Mouse (Mus musculus): Measurements from ENCODE around the gene A730061H03Rik. TPM values are rescaled to one million over a fixed set of nuclear protein-coding genes. Genes with fewer than 3 reads are reported as not detected.

Gene A730061H03Rik
- polyA plus RNA-seq (2015; fragmentation: Illumina TruSeq; extraction: RNeasy Lipid Tissue Mini Kit (QIAGEN cat#74804); ENCODE audit: low read depth, low replicate concordance): not detected

GRCm38 (mm10) chr14:55560202-55561073, at the start of gene A730061H03Rik:
Gene A730061H03Rik (minus strand): TSS chr14:55560406.

GRCm38 (mm10) chr14:55603271-55603632, 43.0 kb upstream of the A730061H03Rik start, which contains the start of gene Irf9:
Gene Irf9 (plus strand): TSS chr14:55603571.

GRCm38 (mm10) chr14:55591331-55591891, 31.2 kb upstream of the A730061H03Rik start, which contains the start of gene Rnf31:
Gene Rnf31 (plus strand): TSS chr14:55591708.

GRCm38 (mm10) chr14:55590748-55591330, 30.6 kb upstream of the A730061H03Rik start, which contains the start of gene Psme2:
Gene Psme2 (minus strand): TSS chr14:55591113.

GRCm38 (mm10) chr14:55584702-55585565, 24.7 kb upstream of the A730061H03Rik start, which contains the start of gene Emc9:
Gene Emc9 (minus strand): TSS chr14:55585302.

GRCm38 (mm10) chr14:55577871-55578667, 17.9 kb upstream of the A730061H03Rik start, which contains the start of gene Psme1:
Gene Psme1 (plus strand): TSS chr14:55578123.

GRCm38 (mm10) chr14:55575302-55575701, 15.1 kb upstream of the A730061H03Rik start, which contains the start of gene Fitm1:
Gene Fitm1 (plus strand): TSS chr14:55575617.

GRCm38 (mm10) chr14:55559799-55560201, 406 bp downstream of the A730061H03Rik start, which contains the start of gene Dcaf11:
Gene Dcaf11 (plus strand): TSS chr14:55560006.

GRCm38 (mm10) chr14:55540067-55540786, 20.0 kb downstream of the A730061H03Rik start, which contains the start of gene Pck2:
Gene Pck2 (plus strand): TSS chr14:55540266.

GRCm38 (mm10) chr14:55524785-55525184, 35.4 kb downstream of the A730061H03Rik start, which contains the start of gene Nrl:
Gene Nrl (minus strand): TSS chr14:55524981.

GRCm38 (mm10) chr14:55510125-55510731, 50.0 kb downstream of the A730061H03Rik start, which contains the start of gene Cpne6:
Gene Cpne6 (plus strand): TSS chr14:55510445.

Other genes starting within 250 kb of the A730061H03Rik start
- 22.7 TPM for gene Dhrs4, start 81.6 kb downstream of the A730061H03Rik start, polyA plus RNA-seq (2015; fragmentation: Illumina TruSeq; extraction: RNeasy Lipid Tissue Mini Kit (QIAGEN cat#74804); ENCODE audit: low read depth, low replicate concordance)
- 27.2 TPM for gene Carmil3, start 69.8 kb downstream of the A730061H03Rik start, polyA plus RNA-seq (2015; fragmentation: Illumina TruSeq; extraction: RNeasy Lipid Tissue Mini Kit (QIAGEN cat#74804); ENCODE audit: low read depth, low replicate concordance)
- 132 TPM for gene Cpne6, start 50.0 kb downstream of the A730061H03Rik start, polyA plus RNA-seq (2015; fragmentation: Illumina TruSeq; extraction: RNeasy Lipid Tissue Mini Kit (QIAGEN cat#74804); ENCODE audit: low read depth, low replicate concordance)
- 0.31 TPM for gene Nrl, start 35.4 kb downstream of the A730061H03Rik start, polyA plus RNA-seq (2015; fragmentation: Illumina TruSeq; extraction: RNeasy Lipid Tissue Mini Kit (QIAGEN cat#74804); ENCODE audit: low read depth, low replicate concordance)
- 19.9 TPM for gene Pck2, start 20.1 kb downstream of the A730061H03Rik start, polyA plus RNA-seq (2015; fragmentation: Illumina TruSeq; extraction: RNeasy Lipid Tissue Mini Kit (QIAGEN cat#74804); ENCODE audit: low read depth, low replicate concordance)
- 92.2 TPM for gene Dcaf11, start 400 bp downstream of the A730061H03Rik start, polyA plus RNA-seq (2015; fragmentation: Illumina TruSeq; extraction: RNeasy Lipid Tissue Mini Kit (QIAGEN cat#74804); ENCODE audit: low read depth, low replicate concordance)
- gene Fitm1, start 15.2 kb upstream of the A730061H03Rik start, polyA plus RNA-seq (2015; fragmentation: Illumina TruSeq; extraction: RNeasy Lipid Tissue Mini Kit (QIAGEN cat#74804); ENCODE audit: low read depth, low replicate concordance): not detected
- 73.4 TPM for gene Psme1, start 17.7 kb upstream of the A730061H03Rik start, polyA plus RNA-seq (2015; fragmentation: Illumina TruSeq; extraction: RNeasy Lipid Tissue Mini Kit (QIAGEN cat#74804); ENCODE audit: low read depth, low replicate concordance)
- gene Emc9, start 24.9 kb upstream of the A730061H03Rik start, polyA plus RNA-seq (2015; fragmentation: Illumina TruSeq; extraction: RNeasy Lipid Tissue Mini Kit (QIAGEN cat#74804); ENCODE audit: low read depth, low replicate concordance): 54.3 TPM
- gene Psme2, start 30.7 kb upstream of the A730061H03Rik start, polyA plus RNA-seq (2015; fragmentation: Illumina TruSeq; extraction: RNeasy Lipid Tissue Mini Kit (QIAGEN cat#74804); ENCODE audit: low read depth, low replicate concordance): 78.9 TPM
- gene Rnf31, start 31.3 kb upstream of the A730061H03Rik start, polyA plus RNA-seq (2015; fragmentation: Illumina TruSeq; extraction: RNeasy Lipid Tissue Mini Kit (QIAGEN cat#74804); ENCODE audit: low read depth, low replicate concordance): 18.8 TPM
- gene Irf9, start 43.2 kb upstream of the A730061H03Rik start, polyA plus RNA-seq (2015; fragmentation: Illumina TruSeq; extraction: RNeasy Lipid Tissue Mini Kit (QIAGEN cat#74804); ENCODE audit: low read depth, low replicate concordance): 14.3 TPM
- 6.2 TPM for gene Rec8, start 57.6 kb upstream of the A730061H03Rik start, polyA plus RNA-seq (2015; fragmentation: Illumina TruSeq; extraction: RNeasy Lipid Tissue Mini Kit (QIAGEN cat#74804); ENCODE audit: low read depth, low replicate concordance)
- gene Ipo4, start 75.6 kb upstream of the A730061H03Rik start, polyA plus RNA-seq (2015; fragmentation: Illumina TruSeq; extraction: RNeasy Lipid Tissue Mini Kit (QIAGEN cat#74804); ENCODE audit: low read depth, low replicate concordance): 62.3 TPM
- 1.6 TPM for gene Gm49378, start 77.5 kb upstream of the A730061H03Rik start, polyA plus RNA-seq (2015; fragmentation: Illumina TruSeq; extraction: RNeasy Lipid Tissue Mini Kit (QIAGEN cat#74804); ENCODE audit: low read depth, low replicate concordance)
- 32.2 TPM for gene Tm9sf1, start 83.4 kb upstream of the A730061H03Rik start, polyA plus RNA-seq (2015; fragmentation: Illumina TruSeq; extraction: RNeasy Lipid Tissue Mini Kit (QIAGEN cat#74804); ENCODE audit: low read depth, low replicate concordance)
- not detected for gene Tssk4, start 89.8 kb upstream of the A730061H03Rik start, polyA plus RNA-seq (2015; fragmentation: Illumina TruSeq; extraction: RNeasy Lipid Tissue Mini Kit (QIAGEN cat#74804); ENCODE audit: low read depth, low replicate concordance)
- 61.1 TPM for gene Mdp1, start 100.1 kb upstream of the A730061H03Rik start, polyA plus RNA-seq (2015; fragmentation: Illumina TruSeq; extraction: RNeasy Lipid Tissue Mini Kit (QIAGEN cat#74804); ENCODE audit: low read depth, low replicate concordance)
- 36.9 TPM for gene Gmpr2, start 111.5 kb upstream of the A730061H03Rik start, polyA plus RNA-seq (2015; fragmentation: Illumina TruSeq; extraction: RNeasy Lipid Tissue Mini Kit (QIAGEN cat#74804); ENCODE audit: low read depth, low replicate concordance)
- gene Nedd8, start 111.7 kb upstream of the A730061H03Rik start, polyA plus RNA-seq (2015; fragmentation: Illumina TruSeq; extraction: RNeasy Lipid Tissue Mini Kit (QIAGEN cat#74804); ENCODE audit: low read depth, low replicate concordance): 255 TPM
- 16.0 TPM for gene Tinf2, start 121.4 kb upstream of the A730061H03Rik start, polyA plus RNA-seq (2015; fragmentation: Illumina TruSeq; extraction: RNeasy Lipid Tissue Mini Kit (QIAGEN cat#74804); ENCODE audit: low read depth, low replicate concordance)
- gene Tgm1, start 153.5 kb upstream of the A730061H03Rik start, polyA plus RNA-seq (2015; fragmentation: Illumina TruSeq; extraction: RNeasy Lipid Tissue Mini Kit (QIAGEN cat#74804); ENCODE audit: low read depth, low replicate concordance): not detected
- 47.6 TPM for gene Rabggta, start 161.9 kb upstream of the A730061H03Rik start, polyA plus RNA-seq (2015; fragmentation: Illumina TruSeq; extraction: RNeasy Lipid Tissue Mini Kit (QIAGEN cat#74804); ENCODE audit: low read depth, low replicate concordance)
- gene Dhrs1, start 185.3 kb upstream of the A730061H03Rik start, polyA plus RNA-seq (2015; fragmentation: Illumina TruSeq; extraction: RNeasy Lipid Tissue Mini Kit (QIAGEN cat#74804); ENCODE audit: low read depth, low replicate concordance): 122 TPM
- 6.9 TPM for gene Nop9, start 185.3 kb upstream of the A730061H03Rik start, polyA plus RNA-seq (2015; fragmentation: Illumina TruSeq; extraction: RNeasy Lipid Tissue Mini Kit (QIAGEN cat#74804); ENCODE audit: low read depth, low replicate concordance)
- gene Cideb, start 198.1 kb upstream of the A730061H03Rik start, polyA plus RNA-seq (2015; fragmentation: Illumina TruSeq; extraction: RNeasy Lipid Tissue Mini Kit (QIAGEN cat#74804); ENCODE audit: low read depth, low replicate concordance): 9.8 TPM
- 0.12 TPM for gene Ltb4r2, start 201.0 kb upstream of the A730061H03Rik start, polyA plus RNA-seq (2015; fragmentation: Illumina TruSeq; extraction: RNeasy Lipid Tissue Mini Kit (QIAGEN cat#74804); ENCODE audit: low read depth, low replicate concordance)
- gene Ltb4r1, start 205.6 kb upstream of the A730061H03Rik start, polyA plus RNA-seq (2015; fragmentation: Illumina TruSeq; extraction: RNeasy Lipid Tissue Mini Kit (QIAGEN cat#74804); ENCODE audit: low read depth, low replicate concordance): not detected
- 5.3 TPM for gene Adcy4, start 223.7 kb upstream of the A730061H03Rik start, polyA plus RNA-seq (2015; fragmentation: Illumina TruSeq; extraction: RNeasy Lipid Tissue Mini Kit (QIAGEN cat#74804); ENCODE audit: low read depth, low replicate concordance)
- 0.25 TPM for gene Ripk3, start 228.5 kb upstream of the A730061H03Rik start, polyA plus RNA-seq (2015; fragmentation: Illumina TruSeq; extraction: RNeasy Lipid Tissue Mini Kit (QIAGEN cat#74804); ENCODE audit: low read depth, low replicate concordance)

All from brain, adult 10 weeks (tissue).